Mouse (Mus musculus) heart, embryonic 13.5 days (tissue): ENCODE data around the gene Olfr1390. TPM values are rescaled to one million over a fixed set of nuclear protein-coding genes. Genes with fewer than 3 reads are reported as not detected.

Source experiments
- polyA plus RNA-seq: library from polyadenylated mRNA; unstranded; fragments of >200 nt; fragmentation: Nextera tagmentation; extraction: Ambion mirVana; gene quantifications from 2 replicates; pipeline ENCODE4 v1.2.1, GENCODE M21; 2015

Gene Olfr1390
- polyA plus RNA-seq, 1 experiment from 2014 or later: not detected

Other genes with a start within 250 kb of the Olfr1390 start
- gene Olfr1396, start 220.3 kb upstream of the Olfr1390 start, polyA plus RNA-seq: not detected in 2 replicates
- not detected in 2 replicates for gene Olfr1395, start 192.9 kb upstream of the Olfr1390 start, polyA plus RNA-seq
- gene Olfr1394, start 180.8 kb upstream of the Olfr1390 start, polyA plus RNA-seq: not detected in 2 replicates
- 2.8 and 3.0 TPM in 2 replicates for gene Btnl9, start 148.0 kb upstream of the Olfr1390 start, polyA plus RNA-seq
- 24.9 and 26.3 TPM in 2 replicates for gene Zfp62, start 131.9 kb upstream of the Olfr1390 start, polyA plus RNA-seq
- 44.2 and 44.9 TPM in 2 replicates for gene Mgat1, start 91.0 kb upstream of the Olfr1390 start, polyA plus RNA-seq
- gene Olfr1393, start 56.9 kb upstream of the Olfr1390 start, polyA plus RNA-seq: 0.16 TPM in 1 of 2 replicates, not detected in the other
- gene Olfr1392, start 49.9 kb upstream of the Olfr1390 start, polyA plus RNA-seq: not detected in 2 replicates
- not detected in 2 replicates for gene Olfr10, start 30.4 kb upstream of the Olfr1390 start, polyA plus RNA-seq
- not detected in 2 replicates for gene Olfr1391, start 12.4 kb upstream of the Olfr1390 start, polyA plus RNA-seq
- not detected in 2 replicates for gene Olfr1389, start 87.9 kb downstream of the Olfr1390 start, polyA plus RNA-seq
- not detected in 2 replicates for gene Olfr1388, start 101.4 kb downstream of the Olfr1390 start, polyA plus RNA-seq
- not detected in 2 replicates for gene Olfr1387, start 120.2 kb downstream of the Olfr1390 start, polyA plus RNA-seq
- not detected in 2 replicates for gene Olfr1386, start 129.9 kb downstream of the Olfr1390 start, polyA plus RNA-seq
- not detected in 2 replicates for gene Olfr1385, start 153.9 kb downstream of the Olfr1390 start, polyA plus RNA-seq
- not detected in 2 replicates for gene Olfr1384, start 171.5 kb downstream of the Olfr1390 start, polyA plus RNA-seq
- not detected in 2 replicates for gene Olfr1383, start 184.5 kb downstream of the Olfr1390 start, polyA plus RNA-seq
- gene Olfr1382, start 193.1 kb downstream of the Olfr1390 start, polyA plus RNA-seq: not detected in 2 replicates
- not detected in 2 replicates for gene Olfr1381, start 208.3 kb downstream of the Olfr1390 start, polyA plus RNA-seq
- not detected in 2 replicates for gene Olfr1380, start 221.7 kb downstream of the Olfr1390 start, polyA plus RNA-seq